Mouse (Mus musculus) G1E-ER4 (cell line): ENCODE data around the gene Tmem19. TPM values are rescaled to one million over a fixed set of nuclear protein-coding genes. Genes with fewer than 3 reads are reported as not detected.

Experiments used
- GATA1 ChIP-seq: IDR thresholded peaks from one replicate; pipeline ENCODE4 v1.8.0; 2012; ENCODE audit warnings: low read length, inconsistent platforms
- polyA plus RNA-seq: library from polyadenylated mRNA; stranded (reverse); fragments of >175 nt; gene quantifications from 2 replicates; pipeline ENCODE4 v1.2.3, GENCODE M21; 2012

Tmem19 gene
- polyA plus RNA-seq, 1 experiment, result 3.0 TPM

- no peak for TF ChIP-seq GATA1
These were observed 3.9 kb downstream of the Tmem19 start for GRCm38 (mm10) chr10:115358216-115358919.

- no peak for TF ChIP-seq GATA1
These were observed 6.2 kb downstream of the Tmem19 start for GRCm38 (mm10) chr10:115356106-115356505.

- TF ChIP-seq GATA1, result no peak
These were observed 7.3 kb downstream of the Tmem19 start for GRCm38 (mm10) chr10:115355016-115355415.

- no peak for TF ChIP-seq GATA1
These were observed 7.7 kb downstream of the Tmem19 start for GRCm38 (mm10) chr10:115354553-115354952.

GRCm38 (mm10) chr10:115350810-115351397, 11.4 kb downstream of the Tmem19 start:
- no peak for TF ChIP-seq GATA1

GRCm38 (mm10) chr10:115349509-115349908, 12.8 kb downstream of the Tmem19 start:
- no peak for TF ChIP-seq GATA1

- TF ChIP-seq GATA1, result no peak
These were observed 13.3 kb downstream of the Tmem19 start for GRCm38 (mm10) chr10:115349029-115349428.

- TF ChIP-seq GATA1, result no peak
These were observed 14.2 kb downstream of the Tmem19 start for GRCm38 (mm10) chr10:115348131-115348530.

- no peak for TF ChIP-seq GATA1
These were observed 15.9 kb downstream of the Tmem19 start for GRCm38 (mm10) chr10:115346444-115346843.

- no peak for TF ChIP-seq GATA1
These were observed 19.4 kb downstream of the Tmem19 start for GRCm38 (mm10) chr10:115342771-115343425.

GRCm38 (mm10) chr10:115339820-115340328, 22.4 kb downstream of the Tmem19 start:
- no peak for TF ChIP-seq GATA1

- TF ChIP-seq GATA1, result no peak
These were observed 25.4 kb downstream of the Tmem19 start for GRCm38 (mm10) chr10:115336901-115337300.

GRCm38 (mm10) chr10:115333528-115333927, 28.8 kb downstream of the Tmem19 start:
- TF ChIP-seq GATA1, result no peak

- TF ChIP-seq GATA1, result no peak
These were observed 29.3 kb downstream of the Tmem19 start for GRCm38 (mm10) chr10:115332997-115333396.

- no peak for TF ChIP-seq GATA1
These were observed 29.8 kb downstream of the Tmem19 start for GRCm38 (mm10) chr10:115332420-115332952.

- no peak for TF ChIP-seq GATA1
These were observed 33.2 kb downstream of the Tmem19 start for GRCm38 (mm10) chr10:115329010-115329530.
